Mouse (Mus musculus): Measurements from ENCODE around the gene Apol9a.
"Not testable (repeated sequence)": the region's sequence is repeated elsewhere in the genome, so short reads cannot be mapped to it uniquely, and the experiment has no call there.

GRCm38 (mm10) chr15:77447392-77447791 is 36.5 kb upstream of the Apol9a start, which contains the start of gene Apol7b:
- not testable (repeated sequence) for TF ChIP-seq POLR2A (IDR thresholded peaks at IDR 0.05; ENCODE audit: borderline replicate concordance, control insufficient read depth, low read depth, low read length); CTCF (IDR thresholded peaks at IDR 0.05; ENCODE audit: control insufficient read depth, insufficient read depth, low read length)

Measured in bone marrow, adult 2 months (tissue).